Mouse (Mus musculus): ENCODE data around the gene 4922502D21Rik.
"Not testable (repeated sequence)": the region's sequence is repeated elsewhere in the genome, so short reads cannot be mapped to it uniquely, and the experiment has no call there.

The 4922502D21Rik gene

DNA sequence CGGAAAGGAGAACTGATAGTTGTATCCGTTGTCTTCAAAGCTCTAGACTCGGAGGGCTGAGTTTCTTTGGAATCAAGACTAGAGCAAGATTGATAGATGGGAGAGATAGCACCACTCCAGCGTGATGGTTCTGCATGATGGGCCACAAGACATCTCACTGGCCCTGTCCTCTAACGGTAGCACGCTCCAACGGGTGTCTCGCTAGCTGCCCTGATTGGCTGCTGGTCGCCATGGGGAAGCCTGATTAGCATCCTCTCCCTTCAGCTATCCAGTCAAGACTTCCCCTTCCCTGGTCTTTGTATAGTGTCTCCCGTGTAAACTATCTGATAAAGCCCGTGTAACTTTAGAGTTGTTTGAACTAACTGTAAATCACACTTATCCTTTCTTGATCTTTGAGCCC is at the start of gene 4922502D21Rik:
Gene 4922502D21Rik, minus strand, starts transcription at position 187 of the 400 bp plus-strand sequence.
- in situ Hi-C loops (cut with MboI, MseI): no loop called here

DNA sequence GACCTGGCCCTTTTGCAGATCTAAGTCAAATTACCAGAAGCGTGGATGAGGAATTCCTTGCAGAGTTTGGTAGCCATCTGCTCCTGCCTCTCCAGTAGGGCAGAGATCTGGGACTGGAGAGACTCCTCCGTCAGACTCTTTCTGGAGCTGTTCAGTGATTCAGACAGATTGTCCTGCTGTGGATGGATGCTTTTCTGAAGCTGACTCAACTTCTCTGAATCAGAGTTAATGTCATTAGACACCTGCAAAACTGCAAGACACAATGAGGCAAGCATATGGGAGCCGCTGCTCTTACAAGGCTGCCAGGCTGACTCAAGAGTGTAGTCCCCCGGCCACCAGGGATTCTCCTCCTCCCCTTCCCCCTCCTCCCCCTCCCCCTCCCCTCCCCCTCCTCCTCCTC is 48.9 kb upstream of the 4922502D21Rik start:
- in situ Hi-C loops (cut with MboI, MseI): no loop called here

DNA sequence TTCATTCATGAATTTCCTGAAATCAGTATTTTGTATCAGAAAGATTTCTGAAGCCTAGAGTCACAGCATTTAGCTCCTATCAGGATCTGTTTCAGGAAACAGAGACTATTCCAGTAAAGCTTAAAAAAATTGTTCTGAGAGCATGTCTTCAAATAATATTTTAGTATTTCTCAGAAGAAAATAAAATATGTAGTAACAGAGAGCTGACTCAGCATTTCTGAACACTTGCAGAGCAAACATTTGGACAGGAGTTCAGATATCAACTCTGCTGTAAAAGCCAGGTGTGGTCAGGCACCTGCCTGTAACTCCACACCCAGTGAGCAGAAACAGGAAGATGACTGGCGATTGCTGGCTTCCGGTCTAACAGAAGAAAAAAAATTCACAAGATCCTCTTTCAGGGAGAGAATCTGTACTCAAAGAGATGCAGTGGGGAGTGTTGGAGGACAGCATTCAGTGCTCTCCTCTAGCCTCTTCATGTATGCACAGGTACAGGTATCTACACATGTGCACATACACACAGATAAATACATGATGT is 43.4 kb upstream of the 4922502D21Rik start:
- in situ Hi-C loops (cut with MboI, MseI): loop anchor here (25.0 kb wide), 1 partner anchor 288 kb away; no protein-coding TSS in a partner anchor

DNA sequence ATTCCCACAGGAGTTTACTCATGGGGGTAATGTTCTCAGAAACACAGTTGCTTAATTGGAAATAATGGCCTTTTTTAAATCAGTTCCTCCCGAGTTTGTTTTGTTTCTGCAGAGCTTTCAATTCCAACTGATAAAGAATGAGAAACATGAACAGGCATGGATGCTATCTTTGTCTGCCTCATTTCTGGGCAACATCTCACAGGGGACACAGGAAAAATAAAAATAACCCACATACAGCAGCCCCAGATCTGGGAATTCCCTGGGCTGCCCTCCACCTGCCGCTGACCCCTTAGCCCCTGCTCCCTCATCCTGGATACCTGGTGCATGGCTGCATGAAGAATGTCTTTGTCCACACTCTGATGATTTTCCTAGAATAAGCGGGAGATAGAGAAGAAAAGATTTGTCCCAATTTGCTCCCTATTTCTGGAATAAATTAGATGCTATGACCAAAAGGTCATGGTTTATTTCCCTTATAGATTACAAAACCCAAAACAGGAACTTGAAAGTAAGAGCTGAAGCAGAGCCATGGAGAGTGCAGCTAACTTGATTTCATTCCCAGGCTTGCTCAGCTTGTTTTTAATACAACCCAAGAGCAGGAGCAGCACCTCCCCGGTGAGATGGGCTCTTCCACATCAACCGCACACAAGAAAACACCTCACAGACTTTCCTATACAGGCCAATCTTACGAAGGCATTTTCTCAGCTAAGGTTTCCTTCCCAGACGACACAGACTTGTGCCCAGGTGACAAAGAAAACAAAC is 38.0 kb upstream of the 4922502D21Rik start:
- in situ Hi-C loops (cut with MboI, MseI): loop anchor here (10.0 to 25.0 kb wide), 2 partner anchors 282 to 515 kb away; no protein-coding TSS in a partner anchor

DNA sequence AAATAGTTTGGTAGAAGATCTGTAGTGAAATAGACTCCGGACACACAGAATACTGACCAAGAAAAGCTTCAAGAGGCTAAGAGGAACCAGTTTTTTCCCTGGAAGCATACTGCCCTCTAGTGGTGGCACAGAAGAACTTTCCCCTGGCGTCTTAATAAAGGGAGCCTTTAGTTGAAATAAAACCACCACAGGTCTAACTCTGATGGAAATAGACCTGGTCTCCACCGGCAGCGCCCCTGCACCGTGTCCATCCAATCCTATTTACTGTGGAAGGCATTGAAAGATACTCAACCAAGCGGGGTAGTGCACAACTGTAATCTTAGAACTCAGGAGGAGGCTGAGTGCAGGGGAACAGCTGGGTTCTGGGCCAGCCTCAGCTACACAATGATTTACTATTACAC is 34.4 kb upstream of the 4922502D21Rik start:
- in situ Hi-C loops (cut with MboI, MseI): loop anchor here (10.0 to 25.0 kb wide), 2 partner anchors 279 to 511 kb away; no protein-coding TSS in a partner anchor

DNA sequence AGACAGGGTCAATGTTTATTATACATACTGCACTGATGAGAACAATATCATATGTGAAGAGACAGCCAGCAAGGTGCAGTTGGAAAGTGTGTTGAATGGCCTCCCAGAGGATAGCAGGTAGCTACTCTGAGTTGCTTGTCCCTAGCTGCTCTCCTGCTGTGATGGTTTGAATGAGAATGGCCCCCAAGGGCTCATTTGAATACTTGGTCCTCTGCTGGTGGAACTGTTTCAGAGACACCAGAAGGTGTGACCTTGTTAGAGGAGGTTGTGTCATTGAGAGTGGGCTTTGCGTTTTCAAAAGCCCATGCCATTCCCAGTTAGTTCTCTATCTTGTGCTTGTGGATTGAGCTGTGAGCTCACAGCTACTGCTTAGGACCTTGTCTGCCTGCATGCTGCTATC is 32.3 kb upstream of the 4922502D21Rik start:
- in situ Hi-C loops (cut with MboI, MseI): loop anchor here (5.0 to 25.0 kb wide), 3 partner anchors 112 to 509 kb away; no protein-coding TSS in a partner anchor

DNA sequence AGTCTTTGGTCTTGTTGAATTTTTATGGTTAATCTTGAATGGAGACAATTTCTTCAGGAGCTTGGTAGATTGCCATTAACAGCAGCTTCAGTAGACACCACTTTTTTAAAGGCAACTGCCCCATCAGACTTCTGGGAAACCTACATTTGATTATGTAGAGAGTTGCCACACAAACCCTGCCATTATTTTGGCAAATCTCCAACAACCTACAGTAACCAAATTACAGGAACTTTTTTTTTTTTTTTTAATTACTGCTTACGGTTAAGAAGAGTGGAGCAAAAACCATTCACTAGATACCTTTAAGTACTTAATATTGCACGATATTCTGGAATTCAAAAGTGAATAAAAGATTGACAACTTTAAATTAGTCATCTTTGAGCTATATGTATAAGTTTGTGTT is 27.9 kb upstream of the 4922502D21Rik start:
- in situ Hi-C loops (cut with MboI, MseI): loop anchor here (25.0 kb wide), 1 partner anchor 272 kb away; no protein-coding TSS in a partner anchor

DNA sequence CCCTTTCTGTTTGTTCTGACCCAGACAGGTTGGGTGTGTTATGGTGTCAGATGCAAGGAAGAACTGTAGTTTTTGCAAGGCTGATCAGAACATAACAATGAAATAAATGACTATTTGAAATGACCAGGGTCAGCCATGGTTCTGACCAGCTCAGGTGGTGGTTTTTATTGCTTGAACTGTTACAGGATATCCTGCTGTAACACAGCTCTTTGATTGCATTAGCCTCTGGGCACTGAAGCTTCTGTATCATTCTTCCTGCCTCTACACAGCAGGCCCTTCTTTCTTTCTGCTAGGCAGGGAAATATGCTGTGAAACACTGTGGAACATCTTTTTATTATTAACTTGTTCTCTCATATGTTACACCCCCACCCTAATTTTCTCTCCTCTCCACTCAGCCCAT is 24.8 kb upstream of the 4922502D21Rik start:
- in situ Hi-C loops (cut with MboI, MseI): loop anchor here (25.0 kb wide), 1 partner anchor 269 kb away; no protein-coding TSS in a partner anchor

DNA sequence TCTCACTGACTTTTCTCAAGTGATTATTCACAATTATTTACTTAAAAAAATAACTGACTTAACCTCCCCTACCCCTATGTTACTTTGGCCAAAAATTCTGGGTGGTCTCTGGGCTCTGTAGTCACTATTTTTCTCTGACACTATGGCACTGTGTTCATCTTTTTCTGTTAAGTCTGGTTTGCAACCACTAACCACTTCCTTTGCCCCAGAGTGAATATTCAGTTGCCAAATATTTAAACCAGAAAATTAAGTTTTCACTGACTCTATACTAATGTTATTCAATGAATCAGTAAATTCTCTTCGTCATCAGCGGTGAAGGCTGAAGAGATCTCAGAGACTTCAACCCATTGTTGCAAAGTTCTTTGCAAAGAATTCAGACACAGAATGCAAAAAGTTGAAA is 24.2 kb upstream of the 4922502D21Rik start:
- in situ Hi-C loops (cut with MboI, MseI): loop anchor here (25.0 kb wide), 1 partner anchor 268 kb away; no protein-coding TSS in a partner anchor

DNA sequence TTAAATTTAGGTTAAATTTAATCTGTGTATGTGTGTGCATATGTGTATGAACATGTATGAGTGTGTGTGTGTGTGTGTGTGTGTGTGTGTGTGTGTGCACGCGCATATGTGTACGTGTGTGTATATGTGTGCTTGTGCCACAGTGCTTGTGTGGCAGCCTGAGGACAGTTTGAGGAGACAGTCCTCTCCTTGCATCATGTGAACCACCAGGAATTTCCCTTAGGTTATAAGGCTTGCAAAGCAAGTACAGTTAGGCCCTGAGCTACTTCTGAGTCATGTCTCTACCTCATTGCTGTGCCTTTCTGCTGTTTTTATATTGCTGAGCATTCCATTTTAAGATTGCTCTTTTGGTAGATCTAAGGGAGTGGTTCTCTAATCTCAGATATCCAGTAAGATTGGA is 19.5 kb upstream of the 4922502D21Rik start:
- in situ Hi-C loops (cut with MboI, MseI): loop anchor here (25.0 kb wide), 1 partner anchor 264 kb away; no protein-coding TSS in a partner anchor

DNA sequence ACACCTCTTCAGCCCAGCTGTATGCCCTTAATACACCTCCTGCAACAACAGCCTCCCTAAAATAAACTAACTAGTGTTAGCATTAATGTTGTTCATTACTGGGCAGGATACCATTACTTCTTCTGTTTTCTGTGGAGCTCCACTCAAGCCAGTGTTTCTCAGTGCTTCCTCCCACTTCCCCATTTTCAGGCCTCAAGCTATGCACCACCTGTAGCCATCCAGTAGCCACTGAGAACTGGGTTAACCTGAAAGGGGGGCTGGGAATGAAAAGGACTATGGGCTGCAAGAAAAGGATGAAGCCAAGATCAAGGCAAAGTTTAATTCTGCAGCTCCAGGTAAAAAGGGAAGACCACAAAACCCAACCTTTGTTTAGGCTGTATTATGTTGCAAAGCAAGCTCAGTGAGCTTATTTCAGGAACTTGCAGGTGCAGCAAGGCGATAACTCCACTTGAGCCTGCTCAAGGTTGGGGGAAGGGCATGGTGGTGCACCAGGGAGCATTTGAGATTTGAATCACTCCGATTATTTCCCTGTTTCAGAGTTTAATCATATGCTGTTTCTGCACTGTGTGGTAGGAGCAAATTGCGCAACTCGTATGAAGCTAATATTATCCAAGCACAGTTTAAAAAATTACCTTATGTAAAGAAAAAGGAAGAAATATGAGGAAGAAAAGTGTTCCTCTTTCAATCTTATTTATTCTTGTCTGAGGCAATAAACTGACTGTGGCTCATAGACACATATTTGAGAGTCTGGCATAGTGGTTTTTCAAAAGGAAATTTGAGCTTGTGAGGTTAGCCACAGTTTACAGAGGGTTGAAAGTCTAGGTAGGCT is 18.1 kb upstream of the 4922502D21Rik start:
- in situ Hi-C loops (cut with MboI, MseI): loop anchor here (25.0 kb wide), 1 partner anchor 262 kb away; no protein-coding TSS in a partner anchor

DNA sequence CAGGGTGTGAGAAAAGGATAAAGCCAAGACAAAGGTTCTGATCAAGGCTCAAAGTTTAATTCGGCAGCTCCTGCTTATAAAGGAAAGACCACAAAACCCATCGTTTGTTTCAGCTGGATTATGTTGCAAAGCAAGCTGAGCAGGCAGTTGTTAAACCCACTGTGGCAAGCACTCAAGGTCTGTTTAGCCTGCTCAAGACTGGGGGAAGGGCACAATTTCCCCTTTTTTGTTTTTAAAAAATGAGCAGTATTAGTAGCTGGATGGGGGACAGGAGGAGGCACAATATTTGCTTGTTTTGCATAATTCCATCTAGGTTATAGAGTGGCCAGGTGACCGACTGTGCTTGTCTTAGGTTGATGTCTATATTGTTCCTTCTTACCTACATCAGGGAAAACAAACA is 12.8 kb upstream of the 4922502D21Rik start:
- in situ Hi-C loops (cut with MboI, MseI): no loop called here

DNA sequence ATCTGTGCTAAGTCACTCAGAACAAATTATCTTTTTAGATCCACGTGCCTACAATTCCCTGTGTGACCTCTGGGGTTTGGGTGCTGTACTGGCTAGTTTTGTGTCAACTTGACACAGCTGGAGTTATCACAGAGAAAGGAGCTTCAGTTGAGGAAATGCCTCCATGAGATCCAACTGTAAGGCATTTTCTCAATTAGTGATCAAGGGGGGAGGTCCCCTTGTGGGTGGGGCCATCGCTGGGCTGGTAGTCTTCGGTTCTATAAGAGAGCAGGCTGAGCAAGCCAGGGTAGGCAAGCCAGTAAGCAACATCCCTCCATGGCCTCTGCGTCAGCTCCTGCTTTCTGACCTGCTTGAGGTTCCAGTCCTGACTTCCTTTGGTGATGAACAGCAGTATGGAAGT is 10.8 kb upstream of the 4922502D21Rik start, which contains the start of gene Clec12a:
Gene Clec12a, plus strand, starts transcription at position 301 of the 400 bp plus-strand sequence.
- in situ Hi-C loops (cut with MboI, MseI): not testable (repeated sequence)

DNA sequence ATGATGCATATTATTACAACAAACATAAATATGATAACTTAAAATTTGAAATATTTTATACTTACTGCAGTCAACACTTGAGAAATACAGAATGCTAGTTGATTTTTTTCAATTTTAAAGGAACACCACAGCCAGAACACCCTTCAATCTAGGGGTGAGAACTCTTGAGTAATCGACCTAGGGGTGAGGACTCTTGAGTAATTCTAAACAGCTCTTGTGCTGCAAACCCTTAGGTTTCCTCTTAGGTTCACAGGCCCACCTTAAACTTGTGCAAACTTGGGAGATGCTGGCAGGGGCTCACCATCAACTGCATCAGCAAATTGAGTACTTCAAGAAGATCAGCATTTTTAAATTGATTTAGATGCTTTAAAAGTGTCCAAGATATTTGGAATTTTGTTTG is 6.2 kb upstream of the 4922502D21Rik start:
- in situ Hi-C loops (cut with MboI, MseI): no loop called here

DNA sequence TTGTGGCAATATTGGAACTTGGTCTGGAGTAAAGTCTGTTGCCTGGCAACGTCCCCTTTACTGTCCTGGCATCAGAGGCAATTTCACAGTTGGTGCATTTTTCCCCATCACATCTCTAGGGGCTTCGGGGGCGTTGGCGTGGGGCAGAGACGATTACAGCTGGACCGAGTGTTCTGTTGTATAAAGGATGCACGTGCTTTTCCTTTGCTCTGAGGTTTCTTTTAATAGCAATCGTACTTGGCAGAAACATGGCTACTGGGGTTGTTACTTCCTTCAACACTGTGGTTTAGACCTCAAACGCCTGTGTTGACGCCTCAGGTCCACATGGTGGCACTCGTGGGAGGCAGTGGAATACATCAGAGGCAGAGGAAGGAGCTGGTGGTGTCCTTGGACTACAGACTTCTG is 2.1 kb upstream of the 4922502D21Rik start:
- in situ Hi-C loops (cut with MboI, MseI): no loop called here

DNA sequence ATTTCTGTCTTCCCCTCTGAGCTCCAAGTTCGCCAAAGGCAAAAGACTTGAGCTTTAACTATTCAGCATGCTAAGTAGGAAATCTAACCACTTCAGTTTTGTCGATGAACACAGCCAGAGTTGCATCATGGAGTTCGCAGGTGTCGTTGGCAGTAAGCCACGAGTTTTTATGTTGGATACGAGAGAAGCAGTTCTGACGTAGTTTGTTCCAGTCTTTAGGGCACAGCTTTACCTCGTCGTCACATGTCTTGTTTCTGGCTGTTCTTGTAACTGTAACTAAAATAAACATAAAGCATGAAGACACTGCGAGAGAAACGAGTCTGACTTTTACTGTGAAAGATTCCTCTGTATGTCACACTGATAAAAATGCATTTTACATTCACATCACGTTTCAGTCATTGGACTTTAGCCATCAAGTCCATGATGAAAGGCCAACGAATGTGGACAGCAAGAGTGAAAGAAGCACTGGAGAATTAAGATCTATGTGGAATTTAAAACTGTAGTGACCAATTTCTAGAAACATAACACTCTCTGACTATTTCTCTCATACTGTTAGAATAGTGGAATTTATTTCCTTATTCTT is 4.9 kb downstream of the 4922502D21Rik start:
- in situ Hi-C loops (cut with MboI, MseI): no loop called here

DNA sequence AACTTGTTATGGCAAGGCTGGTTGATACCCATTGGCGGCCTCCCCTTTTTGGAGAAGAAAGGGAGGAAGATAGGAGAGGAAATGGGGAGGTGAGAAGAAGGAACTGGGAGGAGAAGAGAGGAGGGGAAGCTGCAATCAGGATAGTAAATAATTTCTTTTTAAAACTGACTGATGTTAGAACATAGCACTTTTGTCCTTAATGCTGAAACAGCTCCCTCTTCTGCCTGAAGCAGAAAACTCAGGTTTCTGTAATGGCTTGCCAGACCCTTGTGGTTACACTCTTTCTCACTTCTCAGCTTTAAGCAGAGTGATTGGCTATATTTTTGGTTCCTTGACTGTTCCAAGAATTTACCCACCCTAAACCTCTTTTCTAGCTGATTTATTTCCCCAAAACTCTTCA is 5.6 kb downstream of the 4922502D21Rik start:
- in situ Hi-C loops (cut with MboI, MseI): no loop called here

DNA sequence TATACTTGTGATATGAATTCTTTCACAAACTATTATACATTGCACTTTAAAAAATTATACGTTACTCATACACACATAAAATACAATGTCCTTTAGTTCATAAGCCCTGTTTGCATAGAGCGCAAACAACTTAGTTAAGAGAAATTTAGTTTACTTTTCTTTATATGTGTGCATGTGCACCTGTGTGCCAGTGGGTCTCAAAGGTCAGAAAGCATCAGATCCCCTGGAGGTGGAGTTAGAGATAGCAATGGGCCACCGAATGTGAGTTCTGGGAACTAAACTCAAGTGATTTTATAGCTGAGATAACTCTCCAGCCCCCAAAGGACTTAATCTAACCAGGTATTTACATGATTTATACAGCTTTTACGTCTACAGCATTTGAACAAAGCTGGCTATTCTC is 12.3 kb downstream of the 4922502D21Rik start:
- in situ Hi-C loops (cut with MboI, MseI): loop anchor here (5.0 kb wide), 1 partner anchor 52 kb away; no protein-coding TSS in a partner anchor

DNA sequence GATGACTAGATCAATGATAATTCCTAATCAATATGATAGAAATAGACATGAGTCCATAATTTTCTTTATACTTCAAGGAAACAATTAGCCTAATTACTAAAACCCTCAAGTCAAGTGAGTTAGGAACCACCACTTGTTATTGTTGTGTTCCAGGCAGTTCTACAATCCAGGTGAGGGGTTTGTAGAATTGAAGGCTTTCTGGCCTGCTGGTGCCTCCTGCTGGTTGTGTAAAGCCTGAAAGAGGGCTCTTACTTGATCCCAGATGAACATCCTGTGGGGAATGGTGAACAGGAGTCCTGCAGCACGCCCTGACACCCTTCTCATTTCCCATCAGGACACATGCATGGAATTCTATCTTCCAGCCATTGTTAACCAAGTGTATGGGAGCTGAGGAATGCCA is 13.2 kb downstream of the 4922502D21Rik start:
- in situ Hi-C loops (cut with MboI, MseI): loop anchor here (5.0 kb wide), 1 partner anchor 51 kb away; no protein-coding TSS in a partner anchor

DNA sequence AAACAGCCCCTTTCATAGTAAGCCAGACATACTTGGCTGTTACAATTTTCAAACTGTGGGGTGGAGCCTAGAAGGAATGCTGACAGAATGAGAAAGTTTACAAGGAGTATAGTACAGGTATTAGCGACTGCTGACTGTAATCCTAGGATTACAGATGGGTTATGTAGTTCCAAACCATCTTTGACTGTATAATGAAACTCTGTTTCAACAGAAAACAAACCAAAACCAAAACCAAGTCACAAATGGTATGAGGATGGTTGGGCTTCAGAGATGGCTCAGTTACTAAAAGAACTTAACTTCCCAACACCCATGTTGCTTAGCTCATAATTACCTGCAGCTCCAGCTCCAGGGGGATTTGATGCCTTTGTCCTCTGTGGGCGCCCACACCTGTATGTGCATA is 15.1 kb downstream of the 4922502D21Rik start:
- in situ Hi-C loops (cut with MboI, MseI): loop anchor here (5.0 kb wide), 1 partner anchor 49 kb away; no protein-coding TSS in a partner anchor

DNA sequence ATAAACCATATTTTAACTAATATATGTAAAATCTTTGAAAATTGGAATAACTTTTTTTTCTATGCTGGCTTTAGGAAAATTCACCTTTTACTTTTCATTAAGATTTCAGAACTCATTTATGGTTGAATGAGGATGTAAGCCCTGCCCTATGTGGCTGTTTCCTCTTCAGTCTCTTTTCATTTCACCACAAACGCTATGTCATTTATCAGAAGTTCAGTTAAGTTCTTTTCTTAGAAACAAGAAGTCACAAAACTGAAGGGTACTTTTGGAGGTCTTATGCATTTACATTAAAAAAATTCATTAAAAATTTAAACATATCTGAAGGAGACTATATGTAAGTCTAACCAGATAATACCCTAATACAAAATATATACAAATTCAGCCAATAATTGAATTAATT is 15.9 kb downstream of the 4922502D21Rik start:
- in situ Hi-C loops (cut with MboI, MseI): loop anchor here (5.0 kb wide), 1 partner anchor 48 kb away; no protein-coding TSS in a partner anchor
